Mouse (Mus musculus) G1E (cell line): ENCODE measurements around the gene Ankrd34a. TPM values are rescaled to one million over a fixed set of nuclear protein-coding genes. Genes with fewer than 3 reads are reported as not detected.
A peak's percentile ranks its signal among the peaks of the same experiment; 100 is the strongest.

ENCODE experiments used
- ATAC-seq: 2 replicates; pipeline ENCODE4 v1.8.0; 2016; ENCODE audit warnings: mild to moderate bottlenecking; ENCODE audit not compliant: insufficient number of reproducible peaks, poor library complexity, low FRiP score, severe bottlenecking; ENCODE audit errors: extremely low read depth
- DNase-seq: peaks from one replicate; pipeline ENCODE4 v3.0.0; 2012; ENCODE audit warnings: low spot score
- H3K27me3 ChIP-seq: 2 replicates; pipeline ENCODE4 v1.6.1; 2012; ENCODE audit warnings: mild to moderate bottlenecking, low read length, inconsistent platforms; ENCODE audit not compliant: insufficient read depth
- H3K36me3 ChIP-seq: replicated peaks from 2 replicates; pipeline ENCODE3; 2012; ENCODE audit warnings: mild to moderate bottlenecking, inconsistent platforms
- H3K4me1 ChIP-seq: 2 replicates; pipeline ENCODE4 v1.6.1; 2012; ENCODE audit warnings: low read depth, low read length, inconsistent platforms, mixed read lengths; ENCODE audit not compliant: insufficient read depth
- H3K4me3 ChIP-seq: 2 replicates; pipeline ENCODE4 v1.5.1; 2012; ENCODE audit warnings: low read depth, mild to moderate bottlenecking, inconsistent platforms, low read length, moderate library complexity, mixed read lengths
- H3K9me3 ChIP-seq: replicated peaks from 2 replicates; pipeline ENCODE4 v1.6.1; 2012; ENCODE audit warnings: inconsistent platforms
- CTCF ChIP-seq: IDR thresholded peaks from 2 replicates; pipeline ENCODE4 v1.5.1; 2012; ENCODE audit warnings: low read depth, low read length, inconsistent platforms, mixed read lengths
- GATA1 ChIP-seq: IDR thresholded peaks from 2 replicates; pipeline ENCODE4 v1.6.1; 2012; ENCODE audit warnings: borderline replicate concordance, low read length, inconsistent platforms, mixed read lengths
- GATA2 ChIP-seq: IDR thresholded peaks from 2 replicates; pipeline ENCODE4 v1.6.1; 2012; ENCODE audit warnings: low read depth, low read length, inconsistent platforms, borderline replicate concordance
- POLR2AphosphoS5 ChIP-seq: IDR thresholded peaks from 2 replicates; pipeline ENCODE4 v1.6.1; 2012; ENCODE audit warnings: low read depth, low read length, inconsistent platforms; ENCODE audit not compliant: insufficient replicate concordance
- TAL1 ChIP-seq: conservative IDR thresholded peaks from 2 replicates; pipeline ENCODE4 v1.6.1; 2012; ENCODE audit warnings: low read depth, low read length, inconsistent platforms, mixed read lengths
- polyA plus RNA-seq: library from polyadenylated mRNA; stranded (reverse); fragments of >175 nt; gene quantifications from 2 replicates; pipeline ENCODE4 v1.2.3, GENCODE M21; 2012
- total RNA-seq, 2 experiments: library from RNA; stranded (forward) in 1 of 2; stranded (reverse) in 1 of 2; fragments of 200-1000 nt in 1 of 2; fragments of >200 nt in 1 of 2; fragmentation: Nextera tagmentation in 1 of 2; gene quantifications; 2 replicates each; pipeline ENCODE4 v1.2.3; 2014 to 2017

Ankrd34a gene
- total and polyA plus RNA-seq, 3 experiments: 0.03 to 0.05 TPM; not detected in 1

DNA sequence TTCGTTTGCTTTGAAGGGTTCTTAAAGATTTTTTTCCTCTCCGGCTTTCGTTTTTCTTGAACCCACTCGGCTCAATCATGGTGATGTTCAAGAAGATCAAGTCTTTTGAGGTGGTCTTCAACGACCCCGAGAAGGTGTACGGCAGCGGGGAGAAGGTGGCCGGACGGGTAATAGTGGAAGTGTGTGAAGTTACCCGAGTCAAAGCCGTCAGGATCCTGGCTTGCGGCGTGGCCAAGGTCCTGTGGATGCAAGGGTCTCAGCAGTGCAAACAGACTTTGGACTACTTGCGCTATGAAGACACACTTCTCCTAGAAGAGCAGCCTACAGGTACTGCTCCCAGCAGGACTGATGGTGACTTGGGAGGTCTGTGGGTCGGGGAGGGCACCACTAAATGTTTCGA lies 38.3 kb upstream of the Ankrd34a start:
- DNase-seq (no peak), ATAC-seq (no peak)
- Histone ChIP-seq H3K36me3 (peaks cover 28% of the 10 kb centered on the region), H3K4me1 (peaks cover 56% of the 10 kb centered on the region), H3K4me3 (peak overlapping the region; percentile 80), H3K27me3 (no peaks in the 10 kb centered on the region), H3K9me3 (no peaks in the 10 kb centered on the region)
- peak; percentile 8; the same call in 1 of the 2 replicates for TF ChIP-seq POLR2AphosphoS5
- TF ChIP-seq GATA1: no peak
- TF ChIP-seq CTCF: no peak
- TF ChIP-seq GATA2: no peak

DNA sequence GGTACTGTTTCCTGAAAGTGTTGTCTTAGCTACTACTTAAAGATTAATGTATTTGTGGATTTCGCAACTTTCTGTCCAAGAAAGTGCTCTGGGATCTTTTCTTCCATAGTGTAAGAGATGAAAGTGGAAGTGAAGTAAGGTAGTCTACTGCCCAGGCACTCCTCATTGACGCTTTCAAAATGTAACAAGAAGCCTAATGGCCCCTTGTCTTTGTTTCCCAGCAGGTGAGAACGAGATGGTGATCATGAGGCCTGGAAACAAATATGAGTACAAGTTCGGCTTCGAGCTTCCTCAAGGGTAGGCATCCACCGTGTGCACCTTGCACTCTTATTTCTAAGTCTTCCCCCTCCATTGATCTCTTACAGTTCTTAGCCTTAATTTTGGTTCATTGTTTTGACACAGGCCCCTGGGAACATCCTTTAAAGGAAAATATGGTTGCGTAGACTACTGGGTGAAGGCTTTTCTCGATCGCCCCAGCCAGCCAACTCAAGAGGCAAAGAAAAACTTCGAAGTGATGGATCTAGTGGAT lies 37.7 kb upstream of the Ankrd34a start:
- Histone ChIP-seq H3K27me3 (no peaks in the 10 kb centered on the region), H3K4me1 (peaks cover 52% of the 10 kb centered on the region), H3K4me3 (peak overlapping the region; percentile 80), H3K36me3 (peaks cover 28% of the 10 kb centered on the region), H3K9me3 (no peaks in the 10 kb centered on the region)
- ATAC-seq (no peak), DNase-seq (no peak)
- TF ChIP-seq TAL1 (no peak), POLR2AphosphoS5 (no peak)

DNA sequence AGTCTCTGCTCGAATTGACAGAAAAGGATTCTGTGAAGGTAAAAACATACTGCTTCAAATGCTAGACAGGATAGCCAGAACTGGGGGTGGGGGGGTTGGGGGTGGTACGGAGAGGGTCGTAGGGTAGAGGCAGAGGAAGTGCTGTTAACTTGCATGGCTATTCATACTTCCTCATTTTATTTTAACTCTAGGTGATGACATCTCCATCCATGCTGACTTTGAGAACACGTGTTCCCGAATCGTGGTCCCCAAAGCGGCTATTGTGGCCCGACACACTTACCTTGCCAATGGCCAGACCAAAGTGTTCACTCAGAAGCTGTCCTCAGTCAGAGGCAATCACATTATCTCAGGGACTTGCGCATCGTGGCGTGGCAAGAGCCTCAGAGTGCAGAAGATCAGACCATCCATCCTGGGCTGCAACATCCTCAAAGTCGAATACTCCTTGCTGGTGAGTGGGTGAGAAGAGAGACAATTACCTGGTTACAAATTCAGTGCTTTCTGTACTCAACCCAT lies 37.0 kb upstream of the Ankrd34a start:
- no peak for DNase-seq
- TF ChIP-seq POLR2AphosphoS5 (no peak; the same call in 1 of the 2 replicates), CTCF (no peak), GATA2 (no peak), TAL1 (no peak), GATA1 (no peak)
- no peaks in the 10 kb centered on the region for H3K9me3 ChIP-seq
- peak overlapping the region; percentile 80 for H3K4me3 ChIP-seq
- H3K36me3 ChIP-seq: peaks cover 28% of the 10 kb centered on the region
- peaks cover 51% of the 10 kb centered on the region for H3K4me1 ChIP-seq
- ATAC-seq: no peak
- H3K27me3 ChIP-seq: no peaks in the 10 kb centered on the region

DNA sequence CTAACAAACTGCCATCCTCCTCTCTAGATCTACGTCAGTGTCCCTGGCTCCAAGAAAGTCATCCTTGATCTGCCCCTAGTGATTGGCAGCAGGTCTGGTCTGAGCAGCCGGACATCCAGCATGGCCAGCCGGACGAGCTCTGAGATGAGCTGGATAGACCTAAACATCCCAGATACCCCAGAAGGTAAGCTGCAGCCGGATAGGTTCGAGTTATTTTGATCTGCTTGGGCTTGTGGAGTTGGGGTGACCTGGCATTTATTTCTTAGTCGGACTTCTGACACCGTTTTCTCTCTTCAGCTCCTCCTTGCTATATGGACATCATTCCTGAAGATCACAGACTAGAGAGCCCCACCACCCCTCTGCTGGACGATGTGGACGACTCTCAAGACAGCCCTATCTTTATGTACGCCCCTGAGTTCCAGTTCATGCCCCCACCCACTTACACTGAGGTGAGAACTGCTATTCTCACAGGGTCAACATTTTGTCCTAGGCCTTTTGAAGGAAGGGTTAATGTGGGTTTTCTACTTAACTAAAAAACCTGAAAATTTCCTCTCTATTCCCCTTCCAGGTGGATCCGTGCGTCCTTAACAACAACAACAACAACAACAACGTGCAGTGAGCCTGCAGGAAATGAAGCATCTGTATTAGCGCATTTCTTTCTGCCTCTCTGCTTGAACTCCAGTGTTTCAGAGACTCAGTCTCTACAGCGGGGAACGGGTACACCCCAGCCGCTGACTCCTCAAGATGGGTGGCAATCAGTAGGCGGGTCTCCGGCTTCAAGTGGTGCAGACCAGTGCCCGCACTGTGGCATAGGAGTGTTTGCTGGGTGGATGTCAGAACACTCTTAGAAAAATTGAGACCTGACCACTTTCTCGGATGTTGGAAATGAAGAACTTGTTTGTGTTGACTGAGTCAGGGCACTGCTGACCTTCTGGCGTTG lies 36.3 kb upstream of the Ankrd34a start:
- H3K4me1 ChIP-seq: peaks cover 55% of the 10 kb centered on the region
- no peaks in the 10 kb centered on the region for H3K9me3 ChIP-seq
- no peak for ATAC-seq
- TF ChIP-seq GATA1 (no peak), TAL1 (no peak), CTCF (no peak), GATA2 (no peak), POLR2AphosphoS5 (no peak)
- H3K27me3 ChIP-seq: no peaks in the 10 kb centered on the region
- H3K4me3 ChIP-seq: peak overlapping the region; percentile 80
- H3K36me3 ChIP-seq: peaks cover 28% of the 10 kb centered on the region
- no peak for DNase-seq

DNA sequence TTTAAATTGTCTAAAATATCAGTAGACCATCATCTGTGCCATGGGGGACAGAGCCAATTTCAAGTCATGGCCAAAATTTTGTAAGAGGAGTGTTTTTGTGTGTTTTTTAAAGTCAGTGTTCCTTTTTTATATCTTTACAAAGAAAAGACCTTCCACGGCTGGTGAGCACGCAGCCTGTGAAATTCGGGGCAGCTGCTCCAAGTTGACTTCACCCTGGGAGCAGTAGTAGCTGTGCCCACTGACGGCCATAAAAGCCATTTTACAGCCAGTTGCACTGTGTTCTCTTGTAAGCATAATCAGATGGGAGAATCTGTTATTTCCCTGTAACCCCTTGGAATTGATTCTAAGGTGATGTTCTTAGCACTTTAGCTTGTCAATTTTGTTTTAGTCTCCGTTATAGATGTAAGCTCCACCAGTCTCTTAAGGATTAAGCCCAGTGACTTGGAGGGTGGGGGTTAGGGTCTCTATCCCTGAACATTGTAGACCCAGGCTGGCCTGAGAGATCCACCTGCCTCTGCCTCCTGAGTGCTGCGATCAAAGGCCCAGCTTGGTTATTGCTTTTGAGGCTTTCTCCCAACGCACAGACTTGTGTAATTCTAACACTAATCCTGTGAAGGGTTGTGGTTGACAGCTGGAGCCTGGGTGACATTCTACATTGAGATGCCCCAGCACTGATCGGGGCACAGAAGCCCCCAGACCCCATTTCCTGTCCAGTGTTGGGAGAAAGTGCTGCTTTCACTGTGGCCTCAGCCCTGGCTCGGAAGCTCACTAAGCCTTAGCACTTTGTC lies 35.4 kb upstream of the Ankrd34a start:
- no peak for ATAC-seq
- peaks cover 51% of the 10 kb centered on the region for H3K4me1 ChIP-seq
- no peak for TF ChIP-seq TAL1

More for the DNA sequence above, 35.4 kb upstream of the Ankrd34a start:
- no peaks in the 10 kb centered on the region for H3K9me3 ChIP-seq
- H3K36me3 ChIP-seq: peaks cover 28% of the 10 kb centered on the region
- H3K4me3 ChIP-seq: peak overlapping the region; percentile 80; the same call in 1 of the 2 replicates
- DNase-seq: no peak
- H3K27me3 ChIP-seq: no peaks in the 10 kb centered on the region
